Mouse (Mus musculus) liver, adult 2 months (tissue): ENCODE data around the gene Pgap2. TPM values are rescaled to one million over a fixed set of nuclear protein-coding genes. Genes with fewer than 3 reads are reported as not detected.

Experiments
- DNase-seq: peaks from one replicate; pipeline ENCODE4 v3.0.0-alpha.2; 2011; ENCODE audit warnings: low read depth, low spot score; ENCODE audit errors: extremely low read depth
- H3K27ac ChIP-seq: fragments of 200-500 bp; replicated peaks from 2 replicates; pipeline ENCODE4 v1.5.1; 2012; ENCODE audit warnings: low read depth, mild to moderate bottlenecking, control low read depth, inconsistent platforms, low read length; ENCODE audit not compliant: insufficient read depth
- H3K27me3 ChIP-seq: fragments of 200-500 bp; 2 replicates; pipeline ENCODE4 v1.6.1; 2012; ENCODE audit warnings: mild to moderate bottlenecking, moderate library complexity, low read length, inconsistent platforms; ENCODE audit not compliant: control insufficient read depth, insufficient read depth
- H3K36me3 ChIP-seq: fragments of 200-500 bp; 2 replicates; pipeline ENCODE4 v1.6.1; 2012; ENCODE audit warnings: low read length, inconsistent platforms; ENCODE audit not compliant: control insufficient read depth, insufficient read depth
- H3K4me1 ChIP-seq: fragments of 200-500 bp; 2 replicates; pipeline ENCODE4 v1.6.1; 2011; ENCODE audit warnings: low read length; ENCODE audit not compliant: control insufficient read depth, insufficient read depth
- H3K4me3 ChIP-seq: fragments of 200-500 bp; 2 replicates; pipeline ENCODE4 v1.5.1; 2011; ENCODE audit warnings: low read depth, mild to moderate bottlenecking, control low read depth, low read length, moderate library complexity; ENCODE audit not compliant: insufficient read depth
- H3K79me2 ChIP-seq: fragments of 200-500 bp; 2 replicates; pipeline ENCODE4 v1.6.1; 2012; ENCODE audit warnings: inconsistent platforms, mild to moderate bottlenecking, low read length, moderate library complexity; ENCODE audit not compliant: control insufficient read depth, insufficient read depth
- H3K9ac ChIP-seq: fragments of 200-500 bp; 2 replicates; pipeline ENCODE4 v1.6.1; 2012; ENCODE audit warnings: low read depth, mild to moderate bottlenecking, control low read depth, inconsistent platforms, low read length
- CTCF ChIP-seq: fragments of 200-500 bp; IDR thresholded peaks from 2 replicates; pipeline ENCODE4 v1.5.1; 2011; ENCODE audit warnings: low read depth, low read length, control low read depth
- POLR2A ChIP-seq: fragments of 200-500 bp; IDR thresholded peaks from 2 replicates; pipeline ENCODE4 v1.6.1; 2011; ENCODE audit warnings: low read length, control low read depth; ENCODE audit not compliant: insufficient read depth; ENCODE audit errors: extremely low read depth
- WGBS: fragments of 180-500 bp; shearing (Covaris S2); methylation state at CpG from one replicate; pipeline ENCODE4 v1.1.7; 2018; 5-methylcytosine and 5-hydroxymethylcytosine counted together
- polyA plus RNA-seq: library from polyadenylated mRNA; depleted of rRNA; stranded (reverse); fragments of >200 nt; gene quantifications from 2 replicates; pipeline ENCODE4 v1.2.3, GENCODE M21; 2012
- total RNA-seq: library from RNA; depleted of rRNA; stranded (reverse); fragments of >200 nt; gene quantifications from 2 replicates; pipeline ENCODE4 v1.2.3, GENCODE M21; 2014

The Pgap2 gene
- total and polyA plus RNA-seq, 2 experiments: 27.8 to 89.6 TPM

DNA sequence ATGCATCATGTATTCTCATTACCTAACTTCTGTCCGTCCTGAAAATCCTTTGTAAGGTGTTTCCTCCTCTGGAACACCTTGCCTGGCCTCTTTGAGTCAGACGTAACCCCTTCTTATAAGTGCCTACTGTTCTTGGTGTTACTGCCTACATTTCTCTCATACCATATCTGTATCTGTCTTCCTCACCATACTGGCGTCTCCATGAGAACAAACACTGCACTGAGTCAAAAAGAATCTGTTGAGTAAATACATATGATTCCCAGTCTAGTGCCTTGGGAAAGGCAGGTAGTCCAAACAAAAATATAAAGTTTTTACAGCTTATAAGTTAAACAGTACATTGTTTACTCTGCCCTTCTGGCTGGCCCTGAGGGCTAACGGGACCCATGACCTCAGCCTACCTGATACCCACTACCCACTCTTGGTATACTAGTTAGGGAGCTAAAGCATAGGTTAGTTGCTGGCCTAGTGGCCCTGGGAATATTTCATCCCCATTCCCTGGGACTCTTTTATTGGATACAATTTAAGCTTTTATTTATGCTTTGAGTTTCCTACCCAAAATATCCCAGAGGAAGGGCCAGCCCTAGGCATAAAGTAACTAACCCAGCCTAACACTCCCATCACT is 18.2 kb downstream of the Pgap2 start:
- Histone ChIP-seq H3K4me3 (no peak overlapping the region), H3K27ac (no peak overlapping the region), H3K79me2 (no peaks in the 10 kb centered on the region), H3K4me1 (peaks cover 2% of the 10 kb centered on the region; the same call in 1 of the 2 replicates), H3K27me3 (no peaks in the 10 kb centered on the region), H3K36me3 (peaks cover 5% of the 10 kb centered on the region; the same call in 1 of the 2 replicates), H3K9ac (no peak overlapping the region)
- DNase-seq: no peak
- TF ChIP-seq POLR2A (no peak), CTCF (no peak)
- 84% methylated on average over 4 of the region's 4 CpGs for WGBS

DNA sequence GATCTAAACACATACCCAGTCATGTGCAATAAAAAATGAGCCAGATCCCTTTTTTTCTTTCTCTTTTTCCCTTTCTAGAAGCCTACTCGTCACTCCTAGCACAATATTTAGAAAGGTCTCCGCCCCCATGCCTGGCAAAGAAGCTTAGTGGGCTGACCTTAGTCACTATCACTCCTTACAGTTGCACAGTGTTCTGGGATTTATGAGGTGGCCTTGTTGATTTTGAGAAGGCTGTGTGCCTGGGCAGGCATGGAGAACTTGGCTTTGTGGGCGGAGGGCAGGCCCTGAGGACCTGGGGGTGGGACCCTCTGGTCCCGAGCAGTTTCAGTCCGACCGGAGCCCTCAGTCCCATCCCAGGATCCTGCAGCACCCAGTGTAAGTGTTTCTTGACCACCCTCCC is 19.8 kb downstream of the Pgap2 start:
- Histone ChIP-seq H3K27me3 (no peaks in the 10 kb centered on the region), H3K9ac (no peak overlapping the region), H3K27ac (no peak overlapping the region), H3K4me1 (no peaks in the 10 kb centered on the region), H3K4me3 (no peak overlapping the region), H3K79me2 (no peaks in the 10 kb centered on the region), H3K36me3 (peaks cover 5% of the 10 kb centered on the region; the same call in 1 of the 2 replicates)
- TF ChIP-seq CTCF (no peak), POLR2A (no peak)
- DNase-seq: no peak
- 89% methylated on average over 6 of the region's 6 CpGs for WGBS

DNA sequence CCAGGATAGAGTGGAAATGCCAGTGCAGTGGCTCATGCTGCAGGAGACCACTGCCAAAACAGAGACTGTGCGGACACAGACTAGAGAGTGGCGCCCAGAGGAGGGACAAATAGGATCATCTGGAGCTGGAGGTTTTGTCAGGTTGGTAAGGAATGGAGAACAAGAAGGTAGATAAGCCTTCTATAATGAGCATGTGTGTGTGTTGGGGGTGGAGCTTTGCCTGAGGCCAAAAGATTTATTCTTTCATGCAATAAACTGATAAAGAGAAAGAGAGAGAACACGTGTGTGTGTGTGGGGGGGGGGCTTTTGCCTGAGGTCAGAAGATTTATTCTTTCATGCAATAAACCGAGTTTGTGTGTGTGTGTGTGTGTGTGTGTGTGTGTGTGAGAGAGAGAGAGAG is 23.1 kb downstream of the Pgap2 start:
- no peak for DNase-seq
- no peak for TF ChIP-seq POLR2A
- no peak for TF ChIP-seq CTCF

DNA sequence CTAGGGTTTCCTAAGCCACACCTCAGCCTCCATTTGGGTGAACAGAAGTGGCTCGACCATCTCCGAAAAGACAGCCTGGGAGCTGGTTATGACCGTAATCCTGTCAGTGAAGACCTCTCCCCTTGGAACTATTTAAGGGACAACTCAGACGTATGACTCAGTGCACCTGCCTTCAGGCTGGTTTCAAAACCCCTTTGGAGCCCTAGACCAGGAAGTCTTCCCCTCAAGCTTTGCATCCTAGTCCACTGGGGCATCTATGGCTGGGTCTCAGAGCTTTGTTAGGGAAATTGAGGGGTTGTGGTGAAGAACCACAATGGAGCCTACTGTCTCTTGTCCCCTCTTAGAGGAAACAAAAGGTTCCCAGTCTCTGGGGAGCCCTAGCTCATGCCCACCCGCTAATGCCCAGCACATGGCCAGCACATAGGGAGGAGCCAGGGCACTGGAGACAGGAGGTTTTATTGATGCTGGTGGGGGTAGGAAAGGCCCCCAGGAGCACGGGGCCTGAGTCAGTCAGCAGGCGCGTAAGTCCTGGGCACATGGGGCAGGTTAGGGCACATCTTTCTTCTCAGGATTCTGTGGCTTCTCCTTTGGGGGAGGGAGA is 28.8 kb downstream of the Pgap2 start:
- Histone ChIP-seq H3K9ac (no peak overlapping the region), H3K27ac (no peak overlapping the region), H3K79me2 (peaks cover 7% of the 10 kb centered on the region; the same call in 1 of the 2 replicates), H3K36me3 (peaks cover 8% of the 10 kb centered on the region; the same call in 1 of the 2 replicates), H3K27me3 (no peaks in the 10 kb centered on the region), H3K4me1 (no peaks in the 10 kb centered on the region), H3K4me3 (no peak overlapping the region)
- WGBS: 86% methylated on average over 8 of the region's 8 CpGs
- TF ChIP-seq POLR2A: no peak
- no peak for TF ChIP-seq CTCF
- DNase-seq: no peak

More for the DNA sequence above, 23.1 kb downstream of the Pgap2 start:
- Histone ChIP-seq H3K27me3 (no peaks in the 10 kb centered on the region), H3K36me3 (peaks cover under 1% of the 10 kb centered on the region; the same call in 1 of the 2 replicates), H3K4me3 (no peak overlapping the region), H3K4me1 (no peaks in the 10 kb centered on the region), H3K27ac (no peak overlapping the region), H3K79me2 (no peaks in the 10 kb centered on the region), H3K9ac (no peak overlapping the region)
- 82% methylated on average over 4 of the region's 4 CpGs for WGBS

DNA sequence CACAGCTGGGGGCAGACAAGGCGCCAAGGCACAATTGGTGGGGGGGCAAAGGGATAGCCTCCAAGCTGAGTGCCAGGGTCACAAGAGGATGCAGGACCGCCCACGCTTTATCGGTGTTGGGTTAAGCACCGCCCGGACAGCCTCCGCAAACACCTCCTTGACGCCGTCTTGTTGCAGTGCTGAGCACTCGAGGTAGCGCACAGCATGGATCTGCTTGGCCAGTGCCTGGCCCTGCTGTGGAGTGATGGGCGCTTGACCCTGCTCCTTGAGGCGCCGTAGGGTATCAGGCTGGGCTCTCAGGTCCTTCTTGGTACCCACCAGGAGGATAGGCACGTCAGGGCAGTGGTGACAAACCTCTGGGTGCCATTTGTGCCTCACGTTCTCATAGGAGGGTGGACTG is 29.6 kb downstream of the Pgap2 start:
- H3K79me2 ChIP-seq: peaks cover 10% of the 10 kb centered on the region; the same call in 1 of the 2 replicates
- peaks cover 4% of the 10 kb centered on the region; the same call in 1 of the 2 replicates for H3K4me1 ChIP-seq
- 93% methylated on average over 16 of the region's 16 CpGs for WGBS
- H3K9ac ChIP-seq: no peak overlapping the region
- no peak overlapping the region for H3K4me3 ChIP-seq
- DNase-seq: no peak
- peaks cover 8% of the 10 kb centered on the region; the same call in 1 of the 2 replicates for H3K36me3 ChIP-seq
- TF ChIP-seq CTCF: no peak
- TF ChIP-seq POLR2A: no peak
- no peaks in the 10 kb centered on the region for H3K27me3 ChIP-seq
- no peak overlapping the region for H3K27ac ChIP-seq

DNA sequence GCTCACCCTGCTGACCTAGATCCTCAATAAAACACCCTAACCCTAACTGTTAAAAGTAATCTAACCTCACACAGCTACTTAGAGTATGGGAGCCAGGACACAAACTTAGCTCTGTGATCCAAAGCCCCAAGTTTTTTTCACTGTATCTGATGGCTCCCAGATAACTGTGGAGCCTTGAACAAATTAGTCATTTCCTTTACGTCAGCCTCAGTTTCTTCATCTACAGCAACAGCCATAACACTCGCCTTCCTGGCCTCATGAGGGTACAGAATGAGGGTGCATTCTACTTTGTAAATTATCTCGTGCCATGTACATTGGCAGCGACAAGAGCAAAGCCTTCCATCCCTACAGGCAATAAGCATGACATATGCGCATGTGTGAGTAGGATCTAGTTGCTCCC is 32.4 kb downstream of the Pgap2 start:
- H3K36me3 ChIP-seq: peaks cover 8% of the 10 kb centered on the region; the same call in 1 of the 2 replicates
- peaks cover 22% of the 10 kb centered on the region for H3K4me1 ChIP-seq
- H3K27me3 ChIP-seq: no peaks in the 10 kb centered on the region
- peaks cover 20% of the 10 kb centered on the region; the same call in 1 of the 2 replicates for H3K79me2 ChIP-seq
- DNase-seq: no peak
- no peak overlapping the region for H3K4me3 ChIP-seq
- whole genome bisulfite sequencing: 89% methylated on average over 5 of the region's 5 CpGs
- H3K27ac ChIP-seq: no peak overlapping the region
- no peak overlapping the region for H3K9ac ChIP-seq
- TF ChIP-seq POLR2A (no peak), CTCF (no peak)
